Mouse (Mus musculus) heart, adult 2 months (tissue): ENCODE results near the gene Olfr98. TPM values are rescaled to one million over a fixed set of nuclear protein-coding genes. Genes with fewer than 3 reads are reported as not detected.
A peak's percentile ranks its signal among the peaks of the same experiment; 100 is the strongest.
"Not testable (repeated sequence)": the region's sequence is repeated elsewhere in the genome, so short reads cannot be mapped to it uniquely, and the experiment has no call there.

ENCODE experiments used
- DNase-seq, 2 experiments: peaks; one replicate each; pipeline ENCODE4 v3.0.0; 2021
- H3K27ac ChIP-seq: fragments of 200-600 bp; 2 replicates; pipeline ENCODE4 v1.8.1; 2022
- H3K27me3 ChIP-seq: fragments of 200-500 bp; 2 replicates; pipeline ENCODE4 v1.6.1; 2012; ENCODE audit warnings: mild to moderate bottlenecking, low read length, inconsistent platforms, mixed read lengths; ENCODE audit not compliant: control insufficient read depth, insufficient read depth
- H3K36me3 ChIP-seq: fragments of 200-500 bp; 2 replicates; pipeline ENCODE4 v1.6.1; 2012; ENCODE audit warnings: low read length, inconsistent platforms; ENCODE audit not compliant: control insufficient read depth, insufficient read depth
- H3K4me1 ChIP-seq: fragments of 200-500 bp; 2 replicates; pipeline ENCODE4 v1.6.1; 2011; ENCODE audit warnings: low read length; ENCODE audit not compliant: control insufficient read depth, insufficient read depth
- H3K4me3 ChIP-seq: fragments of 200-600 bp; 2 replicates; pipeline ENCODE4 v1.8.1; 2022
- H3K79me2 ChIP-seq: fragments of 200-500 bp; replicated peaks from 2 replicates; pipeline ENCODE4 v1.6.1; 2012; ENCODE audit warnings: mild to moderate bottlenecking, inconsistent platforms, low read length, moderate library complexity, mixed read lengths; ENCODE audit not compliant: control insufficient read depth, insufficient read depth
- H3K9ac ChIP-seq: fragments of 200-500 bp; 2 replicates; pipeline ENCODE4 v1.6.1; 2012; ENCODE audit warnings: low read depth, mild to moderate bottlenecking, control low read depth, inconsistent platforms, low read length, mixed read lengths
- CTCF ChIP-seq: fragments of 200-600 bp; IDR thresholded peaks from 2 replicates; pipeline ENCODE4 v1.8.1; 2022; ENCODE audit warnings: antibody characterized with exemption, mild to moderate bottlenecking, moderate library complexity
- EP300 ChIP-seq: fragments of 200-500 bp; IDR thresholded peaks from 2 replicates; pipeline ENCODE4 v1.6.1; 2011; ENCODE audit warnings: low read depth, low read length, control low read depth; ENCODE audit not compliant: insufficient read depth
- POLR2A ChIP-seq: fragments of 200-500 bp; IDR thresholded peaks from 2 replicates; pipeline ENCODE4 v1.6.1; 2011; ENCODE audit warnings: mild to moderate bottlenecking, low read depth, low read length, control low read depth; ENCODE audit not compliant: insufficient read depth
- WGBS: fragments of 180-500 bp; shearing (Covaris S2); methylation state at CpG from one replicate; pipeline ENCODE4 v1.1.7; 2018; 5-methylcytosine and 5-hydroxymethylcytosine counted together
- intact Hi-C: fragments of 180-260 bp; cut with DNase I; formaldehyde crosslinking; loops from one replicate; pipeline ENCODE4 v1.15.1; 2025
- polyA plus RNA-seq: library from polyadenylated mRNA; depleted of rRNA; stranded (reverse); fragments of >200 nt; gene quantifications from 2 replicates; pipeline ENCODE4 v1.2.3, GENCODE M21; 2012; rRNA removed
- total RNA-seq, 2 experiments: library from RNA; stranded (reverse); gene quantifications; 2 replicates each; pipeline ENCODE4 v1.2.3; 2021

Olfr98 gene
- total and polyA plus RNA-seq, 3 experiments = not detected

- no peaks in the 10 kb centered on the region for H3K4me1 ChIP-seq
- no peak overlapping the region for H3K27ac ChIP-seq
- H3K79me2 ChIP-seq = no peaks in the 10 kb centered on the region
- H3K36me3 ChIP-seq = no peaks in the 10 kb centered on the region
- no peak overlapping the region for H3K9ac ChIP-seq
- H3K27me3 ChIP-seq = no peaks in the 10 kb centered on the region
- WGBS = 44% methylated on average over 3 of the region's 3 CpGs
- intact Hi-C loops = no loop called here
- no peak for TF ChIP-seq CTCF
- no peak for TF ChIP-seq EP300
- TF ChIP-seq POLR2A = no peak
- no peak overlapping the region for H3K4me3 ChIP-seq
- DNase-seq = no peak
Measured at GRCm38 (mm10) chr17:37242198-37242597, 21.4 kb downstream of the Olfr98 start.

- H3K4me1 ChIP-seq, intact Hi-C loops, H3K9ac ChIP-seq, H3K4me3 ChIP-seq, H3K79me2 ChIP-seq, H3K27me3 ChIP-seq, H3K27ac ChIP-seq, H3K36me3 ChIP-seq, DNase-seq: not testable (repeated sequence)
- 69% methylated on average over 2 of the region's 2 CpGs for WGBS
Measured at GRCm38 (mm10) chr17:37237230-37237629, 26.3 kb downstream of the Olfr98 start, which contains the start of gene Olfr97. Gene Olfr97 (minus strand): TSS chr17:37237330.

GRCm38 (mm10) chr17:37221879-37222278 lies 41.7 kb downstream of the Olfr98 start:
- no peak overlapping the region for H3K9ac ChIP-seq
- no peaks in the 10 kb centered on the region for H3K36me3 ChIP-seq
- no peak for TF ChIP-seq EP300
- TF ChIP-seq CTCF = peak; percentile 30
- H3K4me3 ChIP-seq = no peak overlapping the region
- H3K27me3 ChIP-seq = no peaks in the 10 kb centered on the region
- 26% methylated on average over 1 of the region's 1 CpGs for WGBS
- intact Hi-C loops = no loop called here
- no peaks in the 10 kb centered on the region for H3K79me2 ChIP-seq
- DNase-seq = no peak
- no peaks in the 10 kb centered on the region for H3K4me1 ChIP-seq
- no peak overlapping the region for H3K27ac ChIP-seq

GRCm38 (mm10) chr17:37219846-37220245 lies 43.7 kb downstream of the Olfr98 start, which contains the start of gene Olfr96:
Gene Olfr96 (plus strand): TSS chr17:37220146.
- no peaks in the 10 kb centered on the region for H3K79me2 ChIP-seq
- intact Hi-C loops = no loop called here
- no peaks in the 10 kb centered on the region for H3K36me3 ChIP-seq
- no peak within 1 kb of the TSS for H3K4me3 ChIP-seq
- WGBS = 41% methylated on average over 4 of the region's 4 CpGs
- TF ChIP-seq POLR2A = no peak
- no peak for TF ChIP-seq CTCF
- no peak for TF ChIP-seq EP300
- no peak for DNase-seq
- H3K4me1 ChIP-seq = no peaks in the 10 kb centered on the region
- no peaks in the 10 kb centered on the region for H3K27me3 ChIP-seq
- no peak within 1 kb of the TSS for H3K9ac ChIP-seq
- H3K27ac ChIP-seq = no peak within 1 kb of the TSS

GRCm38 (mm10) chr17:37218486-37218885 lies 45.1 kb downstream of the Olfr98 start:
- Histone ChIP-seq H3K4me1 (no peaks in the 10 kb centered on the region), H3K36me3 (no peaks in the 10 kb centered on the region), H3K9ac (no peak overlapping the region), H3K79me2 (no peaks in the 10 kb centered on the region), H3K4me3 (no peak overlapping the region), H3K27ac (no peak overlapping the region), H3K27me3 (no peaks in the 10 kb centered on the region)
- no peak for TF ChIP-seq EP300
- TF ChIP-seq CTCF = no peak
- TF ChIP-seq POLR2A = no peak
- peak in 1 of 2 experiments; percentile 10 for DNase-seq
- 58% methylated on average over 3 of the region's 3 CpGs for WGBS
- intact Hi-C loops = no loop called here

- no peak within 1 kb of the TSS for H3K4me3 ChIP-seq
- intact Hi-C loops = no loop called here
- 68% methylated on average over 3 of the region's 3 CpGs for WGBS
- H3K4me1 ChIP-seq = no peaks in the 10 kb centered on the region
- H3K27ac ChIP-seq = no peak within 1 kb of the TSS
- TF ChIP-seq EP300 (no peak), CTCF (no peak), POLR2A (no peak)
- no peak within 1 kb of the TSS for H3K9ac ChIP-seq
- no peaks in the 10 kb centered on the region for H3K79me2 ChIP-seq
- H3K27me3 ChIP-seq = peaks cover 6% of the 10 kb centered on the region
- DNase-seq = no peak
- no peaks in the 10 kb centered on the region for H3K36me3 ChIP-seq
Measured at GRCm38 (mm10) chr17:37213018-37213417, 50.5 kb downstream of the Olfr98 start, which contains the start of gene Olfr95. Gene Olfr95 (minus strand): TSS chr17:37213118.

Other genes with a start within 250 kb of the Olfr98 start
- not detected for gene Mog, start 240.4 kb downstream of the Olfr98 start, total RNA-seq
- 0.09 TPM in 1 of 2 replicates, not detected in the other for gene Mog, start 240.4 kb downstream of the Olfr98 start, polyA plus RNA-seq
- gene Gabbr1, start 217.8 kb downstream of the Olfr98 start, total RNA-seq = 1 to 10 TPM; 6.5 to 6.7 TPM
- 15.5 and 17.4 TPM in 2 replicates for gene Gabbr1, start 217.8 kb downstream of the Olfr98 start, polyA plus RNA-seq
- gene Olfr90, start 175.2 kb downstream of the Olfr98 start, total RNA-seq = not detected
- gene Olfr90, start 175.2 kb downstream of the Olfr98 start, polyA plus RNA-seq = not detected in 2 replicates
- not detected for gene Olfr91, start 165.5 kb downstream of the Olfr98 start, total RNA-seq
- gene Olfr91, start 165.5 kb downstream of the Olfr98 start, polyA plus RNA-seq = not detected in 2 replicates
- gene Olfr92, start 143.7 kb downstream of the Olfr98 start, total RNA-seq = not detected
- gene Olfr92, start 143.7 kb downstream of the Olfr98 start, polyA plus RNA-seq = not detected in 2 replicates
- gene Olfr93, start 102.3 kb downstream of the Olfr98 start, total RNA-seq = not detected
- not detected in 2 replicates for gene Olfr93, start 102.3 kb downstream of the Olfr98 start, polyA plus RNA-seq
- gene Ubd, start 69.9 kb downstream of the Olfr98 start, total RNA-seq = not detected
- gene Ubd, start 69.9 kb downstream of the Olfr98 start, polyA plus RNA-seq = 0.12 TPM in 1 of 2 replicates, not detected in the other
- gene Olfr94, start 62.8 kb downstream of the Olfr98 start, total RNA-seq = not detected
- gene Olfr94, start 62.8 kb downstream of the Olfr98 start, polyA plus RNA-seq = not detected in 2 replicates
- not detected for gene Olfr95, start 50.6 kb downstream of the Olfr98 start, total RNA-seq
- gene Olfr95, start 50.6 kb downstream of the Olfr98 start, polyA plus RNA-seq = not detected in 2 replicates
- not detected for gene Olfr96, start 43.6 kb downstream of the Olfr98 start, total RNA-seq
- gene Olfr96, start 43.6 kb downstream of the Olfr98 start, polyA plus RNA-seq = not detected in 2 replicates
- not detected for gene Olfr97, start 26.4 kb downstream of the Olfr98 start, total RNA-seq
- not detected in 2 replicates for gene Olfr97, start 26.4 kb downstream of the Olfr98 start, polyA plus RNA-seq
- gene H2-M3, start 6.5 kb upstream of the Olfr98 start, total RNA-seq = 1 to 10 TPM; 3.2 to 3.3 TPM
- 4.9 and 5.0 TPM in 2 replicates for gene H2-M3, start 6.5 kb upstream of the Olfr98 start, polyA plus RNA-seq
- not detected for gene Olfr99, start 19.7 kb upstream of the Olfr98 start, total RNA-seq
- not detected in 2 replicates for gene Olfr99, start 19.7 kb upstream of the Olfr98 start, polyA plus RNA-seq
- not detected for gene Olfr101, start 40.6 kb upstream of the Olfr98 start, total RNA-seq
- not detected in 2 replicates for gene Olfr101, start 40.6 kb upstream of the Olfr98 start, polyA plus RNA-seq
- gene Olfr102, start 53.3 kb upstream of the Olfr98 start, total RNA-seq = not detected
- gene Olfr102, start 53.3 kb upstream of the Olfr98 start, polyA plus RNA-seq = not detected in 2 replicates
- gene Olfr103, start 75.9 kb upstream of the Olfr98 start, total RNA-seq = not detected
- not detected in 2 replicates for gene Olfr103, start 75.9 kb upstream of the Olfr98 start, polyA plus RNA-seq
- not detected for gene Olfr104-ps, start 95.8 kb upstream of the Olfr98 start, total RNA-seq
- gene Olfr104-ps, start 95.8 kb upstream of the Olfr98 start, polyA plus RNA-seq = not detected in 2 replicates
- gene Olfr105-ps, start 115.3 kb upstream of the Olfr98 start, total RNA-seq = not detected
- not detected in 2 replicates for gene Olfr105-ps, start 115.3 kb upstream of the Olfr98 start, polyA plus RNA-seq
- not detected for gene Olfr106-ps, start 126.6 kb upstream of the Olfr98 start, total RNA-seq
- gene Olfr106-ps, start 126.6 kb upstream of the Olfr98 start, polyA plus RNA-seq = not detected in 2 replicates
- gene Olfr107, start 135.5 kb upstream of the Olfr98 start, total RNA-seq = not detected
- gene Olfr107, start 135.5 kb upstream of the Olfr98 start, polyA plus RNA-seq = not detected in 2 replicates
- not detected for gene Olfr108, start 181.7 kb upstream of the Olfr98 start, total RNA-seq
- not detected in 2 replicates for gene Olfr108, start 181.7 kb upstream of the Olfr98 start, polyA plus RNA-seq
- gene Olfr109, start 195.2 kb upstream of the Olfr98 start, total RNA-seq = not detected
- not detected in 2 replicates for gene Olfr109, start 195.2 kb upstream of the Olfr98 start, polyA plus RNA-seq
- gene H2-M2, start 219.8 kb upstream of the Olfr98 start, total RNA-seq = not detected
- gene H2-M2, start 219.8 kb upstream of the Olfr98 start, polyA plus RNA-seq = 0.10 TPM in 1 of 2 replicates, not detected in the other
- not detected for gene Olfr110, start 228.7 kb upstream of the Olfr98 start, total RNA-seq
- gene Olfr110, start 228.7 kb upstream of the Olfr98 start, polyA plus RNA-seq = not detected in 2 replicates
- gene Olfr111, start 244.3 kb upstream of the Olfr98 start, total RNA-seq = not detected
- 0.12 TPM in 1 of 2 replicates, not detected in the other for gene Olfr111, start 244.3 kb upstream of the Olfr98 start, polyA plus RNA-seq